Mouse (Mus musculus) C2C12 (cell line): ENCODE measurements around the gene Ttc21a. TPM values are rescaled to one million over a fixed set of nuclear protein-coding genes. Genes with fewer than 3 reads are reported as not detected.
"Not testable (repeated sequence)": the region's sequence is repeated elsewhere in the genome, so short reads cannot be mapped to it uniquely, and the experiment has no call there.

Experiments
- H3K27me3 ChIP-seq: one replicate; pipeline ENCODE4 v1.6.1; 2011; ENCODE audit not compliant: control insufficient read depth, insufficient read depth, insufficient read length
- H3K36me3 ChIP-seq: one replicate; pipeline ENCODE4 v1.6.1; 2011; ENCODE audit not compliant: control insufficient read depth, insufficient read depth
- H3K4me3 ChIP-seq: one replicate; pipeline ENCODE4 v1.5.1; 2011; ENCODE audit warnings: mild to moderate bottlenecking, control low read depth; ENCODE audit not compliant: poor library complexity, insufficient read depth, severe bottlenecking
- H3K79me2 ChIP-seq: one replicate; pipeline ENCODE4 v1.6.1; 2011; ENCODE audit not compliant: control insufficient read depth, insufficient read depth
- H3K79me3 ChIP-seq: one replicate; pipeline ENCODE4 v1.6.1; 2011; ENCODE audit warnings: low read depth, control low read depth
- H3ac ChIP-seq: one replicate; pipeline ENCODE3; 2011; ENCODE audit warnings: low read depth; ENCODE audit not compliant: control insufficient read depth, insufficient read length
- CEBPB ChIP-seq: IDR thresholded peaks from one replicate; pipeline ENCODE4 v1.6.1; 2011; ENCODE audit warnings: low read depth, mild to moderate bottlenecking, control low read depth, moderate library complexity
- CTCF ChIP-seq: IDR thresholded peaks from one replicate; pipeline ENCODE4 v1.5.1; 2011; ENCODE audit not compliant: control insufficient read depth, insufficient read depth, insufficient read length
- FOSL1 ChIP-seq: IDR thresholded peaks from one replicate; pipeline ENCODE4 v1.8.0; 2011; ENCODE audit warnings: mild to moderate bottlenecking, low read length; ENCODE audit not compliant: poor library complexity, insufficient read depth, severe bottlenecking
- MAX ChIP-seq: IDR thresholded peaks from one replicate; pipeline ENCODE4 v1.6.1; 2011; ENCODE audit warnings: mild to moderate bottlenecking, control low read depth
- MYOD1 ChIP-seq: IDR thresholded peaks from one replicate; pipeline ENCODE4 v1.6.1; 2011; ENCODE audit warnings: low read depth; ENCODE audit not compliant: control insufficient read depth, insufficient read length
- MYOG ChIP-seq: IDR thresholded peaks from one replicate; pipeline ENCODE4 v1.6.1; 2011; ENCODE audit not compliant: control insufficient read depth, insufficient read length; ENCODE audit errors: extremely low read depth
- USF1 ChIP-seq: IDR thresholded peaks from one replicate; pipeline ENCODE4 v1.6.1; 2011; ENCODE audit warnings: low read depth, mild to moderate bottlenecking, control low read depth, moderate library complexity
- polyA plus RNA-seq: library from polyadenylated mRNA; unstranded; fragments of >200 nt; fragmentation: generic; extraction: Trizol; gene quantifications from one replicate; pipeline ENCODE4 v1.2.1, GENCODE M21; 2012; ENCODE audit warnings: missing spikeins

Gene Ttc21a
- polyA plus RNA-seq, 1 experiment, result 0.06 TPM

DNA sequence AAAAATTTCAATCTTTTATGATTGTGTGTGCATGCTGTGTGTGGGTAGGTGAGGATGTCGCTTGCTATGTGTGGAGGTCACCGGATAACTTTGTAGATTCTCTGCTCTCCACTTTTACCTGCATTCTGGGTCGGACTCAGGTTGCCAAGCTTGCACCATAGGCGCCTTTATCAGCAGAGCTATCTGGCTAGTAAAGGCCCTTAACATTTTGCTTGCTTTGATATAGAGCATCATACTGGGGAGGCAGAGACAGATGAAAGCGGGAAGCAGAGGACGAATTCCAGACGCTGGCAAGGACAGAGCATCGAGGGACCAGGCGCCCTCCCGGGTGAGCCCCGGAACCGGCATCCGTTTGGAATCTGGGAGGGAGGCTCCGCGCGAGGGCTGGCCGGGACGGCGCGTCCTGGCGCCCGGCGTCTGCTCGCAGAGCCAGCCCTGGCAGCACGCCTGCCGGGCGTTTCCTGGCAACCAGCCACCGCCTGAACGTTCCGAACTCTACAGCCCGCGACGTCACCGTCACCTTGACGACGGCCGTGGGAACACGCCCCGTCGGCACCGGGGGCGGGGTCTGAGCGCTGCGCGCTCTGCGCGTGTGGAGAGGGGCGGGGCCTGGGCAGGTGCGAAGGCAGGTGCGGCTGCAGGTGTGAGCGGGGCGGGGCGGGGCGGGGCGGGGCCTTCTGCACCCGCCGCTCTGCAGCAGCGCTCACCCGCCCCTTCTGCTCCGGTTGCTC, 73.5 kb downstream of the Ttc21a start:
- no peak overlapping the region for H3ac ChIP-seq
- H3K36me3 ChIP-seq, result no peaks in the 10 kb centered on the region
- no peaks in the 10 kb centered on the region for H3K79me2 ChIP-seq
- TF ChIP-seq CTCF, result no peak
- no peak for TF ChIP-seq USF1
- no peak for TF ChIP-seq FOSL1
- TF ChIP-seq MYOG, result no peak
- no peak for TF ChIP-seq CEBPB
- TF ChIP-seq MYOD1, result no peak
- no peak for TF ChIP-seq MAX
- H3K4me3 ChIP-seq, result no peak overlapping the region
- no peaks in the 10 kb centered on the region for H3K79me3 ChIP-seq
- no peaks in the 10 kb centered on the region for H3K27me3 ChIP-seq

DNA sequence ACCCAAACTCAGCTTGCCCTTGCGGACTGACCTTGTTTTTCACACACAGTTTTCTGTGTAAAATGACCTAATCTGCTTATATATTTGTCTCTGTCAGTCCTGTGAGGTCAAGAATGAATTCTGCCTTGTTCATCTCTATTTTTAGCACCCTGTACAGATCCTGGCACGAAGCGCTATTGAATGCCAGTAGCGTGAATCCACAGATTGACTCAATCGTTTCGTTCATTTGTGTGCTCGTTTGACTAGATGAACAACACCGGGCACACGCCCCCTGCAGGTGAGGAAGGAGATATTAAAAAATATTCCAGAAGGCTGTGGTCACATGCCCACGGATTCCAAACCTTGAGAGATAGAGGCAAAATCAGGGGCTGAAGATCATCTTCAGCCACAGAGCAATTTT, 74.1 kb downstream of the Ttc21a start:
- H3K27me3 ChIP-seq, result no peaks in the 10 kb centered on the region
- no peaks in the 10 kb centered on the region for H3K79me3 ChIP-seq
- H3ac ChIP-seq, result no peak overlapping the region
- H3K36me3 ChIP-seq, result no peaks in the 10 kb centered on the region
- H3K79me2 ChIP-seq, result no peaks in the 10 kb centered on the region
- H3K4me3 ChIP-seq, result no peak overlapping the region
- TF ChIP-seq CEBPB (no peak), MAX (peak; percentile 69), FOSL1 (no peak), CTCF (no peak), MYOD1 (no peak), USF1 (peak; percentile 89)

DNA sequence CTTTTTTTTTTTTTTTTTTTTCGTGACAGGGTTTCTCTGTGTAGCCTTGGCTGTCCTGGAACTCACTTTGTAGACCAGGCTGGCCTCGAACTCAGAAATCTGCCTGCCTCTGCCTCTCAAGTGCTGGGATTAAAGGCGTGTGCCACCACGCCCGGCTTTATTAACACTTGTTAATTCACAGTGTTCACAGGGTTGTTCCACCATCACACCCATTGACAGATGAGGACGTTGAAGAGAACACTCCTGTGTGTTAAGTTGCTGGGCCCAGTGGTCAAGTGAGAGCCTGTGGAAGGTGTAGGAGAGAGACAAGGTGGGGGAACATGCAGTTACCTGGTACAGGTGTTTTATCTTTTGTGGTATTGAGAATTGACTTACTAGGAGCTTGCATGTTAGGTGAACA, 74.8 kb downstream of the Ttc21a start:
- H3K79me2 ChIP-seq, H3ac ChIP-seq, H3K27me3 ChIP-seq, H3K36me3 ChIP-seq, H3K4me3 ChIP-seq, H3K79me3 ChIP-seq: not testable (repeated sequence)

DNA sequence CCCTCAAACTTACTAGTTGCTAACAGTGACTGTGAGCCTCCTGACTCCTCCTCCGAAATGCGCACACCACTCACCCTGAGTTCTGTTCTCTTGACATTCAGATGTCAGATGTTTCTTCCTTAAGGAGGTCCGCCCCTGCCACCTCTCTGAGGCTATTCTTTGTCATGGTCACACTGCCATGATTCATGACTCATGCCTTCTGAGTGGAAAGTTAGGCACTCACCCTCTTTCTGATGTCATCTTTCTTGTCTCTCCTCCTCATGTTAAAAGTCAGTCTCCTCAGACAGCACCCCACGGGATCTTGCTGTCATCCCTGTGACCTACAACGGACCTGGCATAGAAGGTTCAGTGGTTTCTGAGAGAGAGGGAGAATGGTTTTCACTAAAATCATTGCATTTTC, 75.4 kb downstream of the Ttc21a start:
- Histone ChIP-seq H3ac (no peak overlapping the region), H3K36me3 (no peaks in the 10 kb centered on the region), H3K27me3 (no peaks in the 10 kb centered on the region), H3K79me3 (no peaks in the 10 kb centered on the region), H3K4me3 (no peak overlapping the region), H3K79me2 (no peaks in the 10 kb centered on the region)
- TF ChIP-seq CEBPB (no peak), MYOD1 (no peak), CTCF (no peak)

DNA sequence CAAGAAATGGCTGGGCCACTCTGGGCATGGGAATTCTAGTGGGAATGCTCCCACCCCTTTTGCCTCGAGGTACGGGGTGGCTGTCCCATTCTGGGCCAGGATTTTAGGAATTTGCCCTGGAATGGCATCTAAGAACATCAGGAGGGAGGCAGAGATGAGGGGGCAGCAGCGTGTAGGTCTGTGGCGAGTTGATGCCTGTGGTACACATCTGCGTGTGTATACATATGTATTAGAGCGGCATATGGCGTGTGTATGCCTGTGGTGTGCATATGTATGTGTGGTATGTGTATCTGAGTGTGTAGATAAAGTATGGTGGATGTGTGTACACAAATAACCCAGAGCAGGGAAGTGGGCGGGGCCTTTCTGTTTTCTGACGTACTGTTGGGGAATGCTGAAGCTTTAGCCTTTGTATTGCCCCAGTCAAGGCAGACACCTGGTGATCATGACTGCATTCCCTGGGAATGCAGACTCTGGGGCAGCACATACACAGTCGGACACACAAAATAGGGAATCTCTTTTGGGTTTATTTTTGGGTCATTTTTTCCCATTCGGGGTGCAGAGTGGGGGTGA, 75.9 kb downstream of the Ttc21a start:
- Histone ChIP-seq H3K4me3 (no peak overlapping the region), H3K27me3 (no peaks in the 10 kb centered on the region), H3ac (no peak overlapping the region), H3K79me3 (no peaks in the 10 kb centered on the region), H3K79me2 (no peaks in the 10 kb centered on the region), H3K36me3 (no peaks in the 10 kb centered on the region)
- no peak for TF ChIP-seq FOSL1
- TF ChIP-seq CTCF, result no peak
- TF ChIP-seq MAX, result no peak
- no peak for TF ChIP-seq MYOG
- no peak for TF ChIP-seq USF1
- TF ChIP-seq MYOD1, result no peak
- TF ChIP-seq CEBPB, result no peak

DNA sequence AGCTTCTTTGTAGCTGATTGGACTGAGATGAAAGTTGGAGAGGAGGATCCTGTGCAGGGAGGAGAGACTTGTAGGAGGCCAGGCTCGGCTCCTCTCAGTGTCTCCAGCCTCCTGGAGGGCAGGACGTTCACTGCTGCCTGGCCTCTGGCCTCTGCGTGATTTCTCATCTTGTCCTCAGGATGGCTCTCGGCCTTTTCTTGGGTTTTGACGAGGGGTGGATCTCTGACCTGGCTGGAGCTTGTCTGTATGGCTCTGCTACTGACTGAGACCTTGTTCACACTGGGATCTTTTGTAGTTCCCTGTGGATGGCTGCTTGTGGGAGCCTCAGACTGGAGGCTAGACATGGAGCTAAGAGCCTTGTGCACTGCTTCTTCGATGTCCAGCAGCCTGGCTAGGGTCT, 77.4 kb downstream of the Ttc21a start:
- Histone ChIP-seq H3K36me3 (no peaks in the 10 kb centered on the region), H3K79me3 (no peaks in the 10 kb centered on the region), H3K4me3 (no peak overlapping the region), H3K27me3 (no peaks in the 10 kb centered on the region), H3K79me2 (no peaks in the 10 kb centered on the region), H3ac (no peak overlapping the region)
- TF ChIP-seq MYOD1 (no peak), CTCF (no peak), MAX (no peak), MYOG (no peak), FOSL1 (no peak), USF1 (no peak)
